Mouse (Mus musculus): ENCODE results near the gene Tmem119.

Gene Tmem119

GRCm38 (mm10) chr5:113771213-113772162 lies 28.8 kb downstream of the Tmem119 start:
- in situ Hi-C loops (cut with MboI, MseI), result loop anchor here (5.0 kb wide), 2 partner anchors 34 to 41 kb away; partner anchors contain the start of gene Ficd

DNA sequence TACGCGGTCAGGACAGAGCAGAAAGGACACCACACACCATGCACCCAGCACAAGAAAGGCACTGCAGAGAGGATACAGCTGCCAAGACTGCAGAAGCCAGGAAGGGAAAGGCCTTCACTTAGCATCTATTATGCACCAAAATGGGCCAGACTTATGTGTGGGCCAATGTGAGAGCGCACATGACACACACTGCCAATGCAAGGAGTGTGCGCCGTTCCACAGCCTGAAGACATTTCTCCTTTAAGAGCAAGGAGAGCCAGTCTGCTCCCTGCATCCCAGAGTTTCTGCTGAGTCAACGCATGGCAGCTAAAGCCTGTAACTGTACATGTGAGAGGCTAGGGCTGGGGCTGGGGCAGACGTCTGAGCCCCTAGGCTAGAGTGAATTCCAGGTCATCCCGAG lies 31.5 kb downstream of the Tmem119 start:
- in situ Hi-C loops (cut with MboI, MseI), result no loop called here

- in situ Hi-C loops (cut with MboI, MseI), result no loop called here
These were observed 34.4 kb downstream of the Tmem119 start for GRCm38 (mm10) chr5:113765641-113766526.

DNA sequence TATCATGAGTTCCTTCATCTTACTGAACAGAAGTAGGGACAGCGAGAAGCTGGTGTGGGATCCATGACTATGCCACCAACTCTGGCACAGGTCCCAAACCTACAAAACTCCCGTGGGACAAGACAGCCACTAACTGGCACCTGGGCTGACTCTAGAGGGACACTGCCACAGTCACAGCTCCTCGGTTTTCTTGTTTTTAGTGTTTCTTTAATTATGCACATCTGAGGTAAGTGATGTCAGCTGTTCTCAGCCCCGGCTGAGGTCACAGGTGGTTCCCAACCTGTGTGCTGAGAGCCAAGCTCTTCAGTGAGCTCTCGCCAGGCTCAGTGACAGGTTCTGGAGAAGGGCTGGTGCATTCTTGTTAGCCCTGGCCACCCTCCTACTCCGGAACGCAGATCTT lies 35.9 kb downstream of the Tmem119 start:
- in situ Hi-C loops (cut with MboI, MseI), result no loop called here

DNA sequence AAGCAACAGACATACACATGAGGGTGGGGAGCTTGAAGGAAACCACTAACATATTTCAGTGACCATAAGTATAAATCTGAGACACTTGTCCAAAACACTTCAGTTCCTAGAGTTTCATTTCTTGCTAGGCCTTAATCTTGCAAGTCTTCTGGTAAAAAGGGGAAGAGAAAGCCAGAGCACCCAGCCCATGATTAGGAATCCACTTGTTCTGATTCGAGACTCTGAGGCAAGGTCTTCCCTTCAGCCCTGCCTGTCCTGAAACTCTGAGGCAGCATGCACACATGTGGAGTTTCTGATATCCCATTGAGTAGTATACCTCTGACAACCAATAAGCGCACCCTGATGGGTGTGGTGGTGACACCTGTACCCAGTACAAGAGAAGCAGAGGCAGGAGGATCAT lies 38.7 kb downstream of the Tmem119 start:
- in situ Hi-C loops (cut with MboI, MseI), result no loop called here

- in situ Hi-C loops (cut with MboI, MseI), result no loop called here
These were observed 44.8 kb downstream of the Tmem119 start for GRCm38 (mm10) chr5:113755347-113756030.

DNA sequence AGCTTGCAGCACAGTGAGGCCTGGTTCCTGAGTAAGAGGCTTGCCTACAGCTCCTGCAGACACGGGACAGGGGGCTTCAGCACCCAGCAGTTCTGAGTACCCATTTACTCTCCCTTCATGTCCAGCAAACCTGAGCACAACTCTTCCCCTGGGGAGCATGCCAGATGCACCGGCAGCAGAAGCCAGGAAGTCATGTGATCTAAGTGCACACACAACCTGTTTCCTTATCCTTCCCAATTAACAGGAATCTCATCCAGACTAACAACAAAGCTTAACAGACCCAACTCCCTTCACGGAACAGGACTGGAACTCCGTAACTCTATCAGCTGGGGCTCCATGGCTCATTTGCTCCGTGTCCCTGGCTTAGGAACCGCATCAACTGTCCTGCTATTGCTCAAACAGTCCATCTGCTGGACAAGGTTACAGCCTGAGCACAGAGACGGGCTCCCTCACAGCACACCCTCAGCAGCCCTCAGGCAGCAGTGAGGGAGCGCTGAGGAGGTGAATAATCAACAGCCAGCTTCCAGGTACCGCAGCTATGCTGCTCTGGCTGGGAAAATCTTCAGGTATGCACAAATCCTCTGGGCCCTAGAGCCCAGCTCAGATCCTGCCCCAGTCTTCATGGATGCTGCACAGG lies 48.7 kb downstream of the Tmem119 start:
- in situ Hi-C loops (cut with MboI, MseI), result no loop called here

GRCm38 (mm10) chr5:113748556-113749331 lies 51.6 kb downstream of the Tmem119 start:
- in situ Hi-C loops (cut with MboI, MseI), result no loop called here

DNA sequence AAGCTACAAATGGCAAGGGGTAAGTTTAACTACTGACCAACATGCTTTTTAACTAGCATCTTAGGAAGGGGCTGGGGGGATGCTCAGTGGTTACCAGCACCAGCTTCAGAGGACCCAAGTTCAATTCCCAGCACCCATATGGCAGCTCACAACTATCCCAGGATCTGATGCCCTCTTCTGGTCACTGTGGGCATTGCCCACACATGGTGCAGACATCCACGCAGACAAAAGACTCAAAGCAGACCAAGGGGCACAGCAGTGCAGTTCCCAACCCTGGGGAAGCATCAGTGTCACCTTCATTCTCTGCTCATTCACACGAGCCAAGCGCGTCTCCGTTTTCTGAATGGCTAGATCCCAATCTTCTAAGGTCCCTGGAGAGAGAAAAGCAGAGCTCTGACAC lies 52.7 kb downstream of the Tmem119 start:
- in situ Hi-C loops (cut with MboI, MseI), result no loop called here

All from T-helper 1 cell (primary cell).